Mouse (Mus musculus): ENCODE measurements around the gene Cox7b. TPM values are rescaled to one million over a fixed set of nuclear protein-coding genes. Genes with fewer than 3 reads are reported as not detected.

The Cox7b gene
- polyA plus RNA-seq, 1 experiment from 2014 or later: 339 TPM

- Histone ChIP-seq H3K4me3 (no peak overlapping the region), H3K9me3 (no peaks in the 10 kb centered on the region), H3K4me2 (replicated peaks) (no peak overlapping the region), H3K4me1 (peaks cover 18% of the 10 kb centered on the region; the same call in 1 of the 2 replicates), H3K27ac (replicated peaks) (no peak overlapping the region), H3K36me3 (no peaks in the 10 kb centered on the region), H3K9ac (replicated peaks) (no peak overlapping the region), H3K27me3 (no peaks in the 10 kb centered on the region)
- no peak for ATAC-seq (replicated peaks)
- WGBS: 87% methylated on average over 5 of the region's 5 CpGs
Observed at GRCm38 (mm10) chrX:106030176-106030575, 14.7 kb downstream of the Cox7b start.

GRCm38 (mm10) chrX:106031124-106031523 lies 15.6 kb downstream of the Cox7b start:
- Histone ChIP-seq H3K4me3 (no peak overlapping the region), H3K36me3 (no peaks in the 10 kb centered on the region), H3K27me3 (no peaks in the 10 kb centered on the region), H3K9ac (replicated peaks) (no peak overlapping the region), H3K9me3 (no peaks in the 10 kb centered on the region), H3K4me1 (peaks cover 18% of the 10 kb centered on the region; the same call in 1 of the 2 replicates), H3K4me2 (replicated peaks) (no peak overlapping the region), H3K27ac (replicated peaks) (no peak overlapping the region)
- ATAC-seq (replicated peaks): no peak

GRCm38 (mm10) chrX:106035727-106036126 lies 20.2 kb downstream of the Cox7b start:
- Histone ChIP-seq H3K4me2 (replicated peaks) (no peak overlapping the region), H3K27ac (replicated peaks) (no peak overlapping the region), H3K4me1 (no peaks in the 10 kb centered on the region), H3K9ac (replicated peaks) (no peak overlapping the region), H3K4me3 (no peak overlapping the region), H3K36me3 (no peaks in the 10 kb centered on the region), H3K9me3 (no peaks in the 10 kb centered on the region), H3K27me3 (no peaks in the 10 kb centered on the region)
- WGBS: 51% methylated on average over 2 of the region's 2 CpGs
- no peak for ATAC-seq (replicated peaks)

- H3K4me2 ChIP-seq (replicated peaks): no peak overlapping the region
- H3K9me3 ChIP-seq: no peaks in the 10 kb centered on the region
- H3K4me1 ChIP-seq: no peaks in the 10 kb centered on the region
- no peaks in the 10 kb centered on the region for H3K27me3 ChIP-seq
- H3K9ac ChIP-seq (replicated peaks): no peak overlapping the region
- no peak overlapping the region for H3K4me3 ChIP-seq
- no peak for ATAC-seq (replicated peaks)
- no peaks in the 10 kb centered on the region for H3K36me3 ChIP-seq
- no peak overlapping the region for H3K27ac ChIP-seq (replicated peaks)
- 81% methylated on average over 3 of the region's 3 CpGs for WGBS
Observed at GRCm38 (mm10) chrX:106037185-106037752, 21.8 kb downstream of the Cox7b start.

DNA sequence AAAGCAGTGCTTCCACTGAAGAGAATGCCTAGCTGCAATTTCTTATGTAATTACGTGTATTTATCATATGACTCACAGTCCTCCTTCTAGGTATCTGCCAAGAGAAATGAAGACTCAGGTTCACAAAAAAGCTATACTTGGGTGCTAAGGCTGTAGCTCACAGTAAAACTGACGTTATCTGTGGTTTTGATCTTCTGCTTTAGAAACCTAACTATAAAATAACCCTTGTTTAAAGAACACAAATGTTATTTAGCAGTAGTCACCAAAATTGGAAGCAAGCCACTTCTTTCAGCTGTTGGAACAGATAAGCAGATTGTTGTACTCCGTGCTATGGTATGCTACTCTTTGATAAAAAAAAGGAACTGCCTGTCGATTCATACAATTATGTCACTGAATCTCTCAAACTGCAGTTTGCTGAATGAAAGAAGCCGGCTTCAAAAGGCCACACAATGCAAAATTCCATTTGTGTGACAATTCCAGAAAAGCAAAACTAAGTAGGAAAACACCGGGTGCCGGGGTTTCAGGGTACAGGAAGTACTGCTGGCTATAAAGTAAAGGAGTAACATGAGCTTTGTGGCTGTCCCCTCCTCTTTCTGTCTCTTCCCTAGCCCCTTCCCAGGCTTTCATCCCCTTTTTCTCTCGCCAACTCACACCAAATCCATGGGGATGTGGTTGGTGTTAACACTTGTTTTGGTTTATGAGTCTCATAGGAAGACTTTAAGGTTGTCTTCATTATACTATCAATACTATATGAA lies 28.5 kb downstream of the Cox7b start:
- no peaks in the 10 kb centered on the region for H3K9me3 ChIP-seq
- H3K27me3 ChIP-seq: no peaks in the 10 kb centered on the region
- no peak overlapping the region for H3K9ac ChIP-seq (replicated peaks)
- 45% methylated on average over 8 of the region's 8 CpGs for WGBS
- ATAC-seq (replicated peaks): no peak
- no peaks in the 10 kb centered on the region for H3K36me3 ChIP-seq
- no peak overlapping the region for H3K27ac ChIP-seq (replicated peaks)
- H3K4me2 ChIP-seq (replicated peaks): no peak overlapping the region
- 0 out of 2 replicates have a peak, but pooled peaks cover 5% of the 10 kb centered on the region for H3K4me1 ChIP-seq
- H3K4me3 ChIP-seq: no peak overlapping the region

DNA sequence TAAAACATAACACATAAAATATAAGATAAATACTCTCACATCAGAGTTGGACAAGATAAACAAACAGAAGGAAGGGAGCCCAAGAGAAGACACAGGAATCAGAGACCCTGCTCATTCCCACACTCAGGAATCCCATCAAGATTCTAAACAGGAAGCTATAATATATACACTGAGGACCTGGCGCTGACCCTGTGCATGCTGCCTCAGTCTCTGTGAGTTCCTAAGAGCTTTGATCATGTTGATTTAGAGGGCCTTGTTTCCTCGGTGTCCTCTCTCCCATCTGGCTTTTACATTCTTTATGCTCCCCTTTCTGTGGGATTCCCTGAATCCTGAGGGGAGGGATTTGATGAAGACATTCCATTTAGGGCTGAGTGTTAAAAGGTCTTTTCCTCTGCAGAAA lies 30.0 kb downstream of the Cox7b start:
- no peaks in the 10 kb centered on the region for H3K9me3 ChIP-seq
- no peak overlapping the region for H3K9ac ChIP-seq (replicated peaks)
- H3K36me3 ChIP-seq: no peaks in the 10 kb centered on the region
- ATAC-seq (replicated peaks): no peak
- 0 out of 2 replicates have a peak, but pooled peaks cover 5% of the 10 kb centered on the region for H3K4me1 ChIP-seq
- 69% methylated on average over 2 of the region's 2 CpGs for WGBS
- H3K27ac ChIP-seq (replicated peaks): no peak overlapping the region
- no peak overlapping the region for H3K4me2 ChIP-seq (replicated peaks)
- H3K27me3 ChIP-seq: no peaks in the 10 kb centered on the region
- no peak overlapping the region for H3K4me3 ChIP-seq

DNA sequence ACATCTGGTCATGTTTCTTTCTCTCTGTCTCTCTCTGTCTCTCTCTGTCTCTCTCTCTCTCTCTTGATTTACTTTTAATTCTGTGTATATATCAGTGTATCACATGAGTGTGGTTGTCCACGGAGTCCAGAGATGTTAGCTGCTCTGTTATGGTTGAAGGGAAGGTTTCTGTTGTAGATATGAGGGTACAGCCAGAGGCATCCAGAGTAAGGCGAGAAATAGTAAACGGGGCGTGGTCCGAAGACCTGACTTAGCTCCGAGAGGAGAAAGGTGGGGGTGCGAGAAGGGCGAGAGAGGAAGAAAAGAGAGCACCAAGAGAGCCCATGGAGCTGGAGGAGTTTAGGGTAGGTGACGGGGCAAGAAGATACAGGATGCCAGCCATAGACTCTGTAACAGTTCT lies 30.4 kb downstream of the Cox7b start:
- no peaks in the 10 kb centered on the region for H3K36me3 ChIP-seq
- H3K27ac ChIP-seq (replicated peaks): no peak overlapping the region
- no peaks in the 10 kb centered on the region for H3K9me3 ChIP-seq
- no peak overlapping the region for H3K9ac ChIP-seq (replicated peaks)
- 0 out of 2 replicates have a peak, but pooled peaks cover 5% of the 10 kb centered on the region for H3K4me1 ChIP-seq
- ATAC-seq (replicated peaks): no peak
- 88% methylated on average over 9 of the region's 9 CpGs for WGBS
- no peak overlapping the region for H3K4me2 ChIP-seq (replicated peaks)
- H3K27me3 ChIP-seq: no peaks in the 10 kb centered on the region
- H3K4me3 ChIP-seq: no peak overlapping the region

- H3K4me2 ChIP-seq (replicated peaks): no peak overlapping the region
- no peak overlapping the region for H3K27ac ChIP-seq (replicated peaks)
- H3K4me1 ChIP-seq: 0 out of 2 replicates have a peak, but pooled peaks cover 5% of the 10 kb centered on the region
- H3K36me3 ChIP-seq: no peaks in the 10 kb centered on the region
- H3K4me3 ChIP-seq: no peak overlapping the region
- 86% methylated on average over 1 of the region's 1 CpGs for WGBS
- no peak for ATAC-seq (replicated peaks)
- no peaks in the 10 kb centered on the region for H3K27me3 ChIP-seq
- H3K9me3 ChIP-seq: no peaks in the 10 kb centered on the region
- H3K9ac ChIP-seq (replicated peaks): no peak overlapping the region
Observed at GRCm38 (mm10) chrX:106048191-106048590, 32.7 kb downstream of the Cox7b start.

Other genes with a start within 250 kb of the Cox7b start
- 286 and 303 TPM in 2 replicates for gene Atrx, start 86.3 kb upstream of the Cox7b start, polyA plus RNA-seq (2015; fragmentation: Nextera tagmentation; extraction: Ambion mirVana)
- gene Magt1, start 3.8 kb upstream of the Cox7b start, polyA plus RNA-seq (2015; fragmentation: Nextera tagmentation; extraction: Ambion mirVana): 22.2 and 23.9 TPM in 2 replicates
- 16.5 and 17.6 TPM in 2 replicates for gene Atp7a, start 11.6 kb downstream of the Cox7b start, polyA plus RNA-seq (2015; fragmentation: Nextera tagmentation; extraction: Ambion mirVana)
- 0.23 and 0.33 TPM in 2 replicates for gene Tlr13, start 127.5 kb downstream of the Cox7b start, polyA plus RNA-seq (2015; fragmentation: Nextera tagmentation; extraction: Ambion mirVana)
- 262 and 269 TPM in 2 replicates for gene Pgk1, start 171.4 kb downstream of the Cox7b start, polyA plus RNA-seq (2015; fragmentation: Nextera tagmentation; extraction: Ambion mirVana)
- gene Taf9b, start 205.5 kb downstream of the Cox7b start, polyA plus RNA-seq (2015; fragmentation: Nextera tagmentation; extraction: Ambion mirVana): 11.4 and 14.5 TPM in 2 replicates
- not detected in 2 replicates for gene Fnd3c2, start 239.7 kb downstream of the Cox7b start, polyA plus RNA-seq (2015; fragmentation: Nextera tagmentation; extraction: Ambion mirVana)

All from forebrain, embryonic 15.5 days (tissue).